Mouse (Mus musculus): ENCODE measurements at regions not wholly inside any gene's neighbourhood (a gene's known extent, or its start where the extent isn't known, plus 50 kb on each side); places are given as distances from the start of the nearest gene placed in this dataset.
"Not testable (repeated sequence)": the region's sequence is repeated elsewhere in the genome, so short reads cannot be mapped to it uniquely, and the experiment has no call there.

DNA sequence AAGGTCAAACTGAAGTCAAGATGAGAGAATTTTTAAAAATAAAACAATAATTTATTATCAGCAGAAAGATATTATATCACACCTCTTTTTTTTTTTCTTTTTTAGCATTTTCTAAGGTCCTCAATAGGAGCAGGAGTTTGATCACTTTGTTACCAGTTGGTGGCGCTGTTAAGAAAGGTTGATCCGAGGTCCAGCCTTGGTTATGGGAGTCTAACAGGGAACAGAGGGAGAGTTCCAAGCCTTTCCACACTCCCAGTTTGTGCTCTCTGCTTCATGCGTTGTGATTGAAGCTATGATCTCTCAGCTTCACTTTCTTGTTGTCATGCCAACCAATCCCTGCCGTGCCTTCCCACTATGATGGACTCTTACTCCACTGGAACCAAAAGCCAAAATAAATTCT is 83.8 kb downstream of the Fam174a start:
- peak; percentile 61 for DNase-seq (ENCODE audit: low read depth, low spot score)
- Histone ChIP-seq H3K36me3 (ENCODE audit: control insufficient read depth, insufficient read depth, low read length, poor library complexity, severe bottlenecking) (no peaks in the 10 kb centered on the region), H3K27me3 (ENCODE audit: control insufficient read depth, insufficient read depth, low read length, poor library complexity, severe bottlenecking) (no peaks in the 10 kb centered on the region)

DNA sequence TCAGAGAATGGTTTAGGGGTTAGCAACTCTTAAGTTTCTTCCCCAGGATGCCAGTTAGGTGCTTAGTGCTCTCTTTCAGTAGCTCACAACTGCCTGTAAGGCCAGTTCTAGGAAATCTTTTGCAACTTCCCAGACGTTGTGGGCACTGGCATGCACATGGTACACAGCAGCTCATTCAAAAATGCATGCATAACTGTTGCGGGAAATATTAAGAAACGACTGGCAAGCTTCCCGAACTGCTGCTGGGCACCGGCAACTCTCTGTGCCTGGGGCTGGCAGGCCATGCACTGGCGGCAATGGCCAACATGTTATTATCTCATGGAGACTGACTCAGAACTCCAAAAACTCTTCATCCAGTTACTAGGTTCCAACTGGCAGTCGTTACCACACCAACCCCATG is 86.3 kb downstream of the Fam174a start:
- Histone ChIP-seq H3K27me3 (ENCODE audit: control insufficient read depth, insufficient read depth, low read length, poor library complexity, severe bottlenecking) (no peaks in the 10 kb centered on the region), H3K36me3 (ENCODE audit: control insufficient read depth, insufficient read depth, low read length, poor library complexity, severe bottlenecking) (no peaks in the 10 kb centered on the region)
- no peak for DNase-seq (ENCODE audit: low read depth, low spot score)

DNA sequence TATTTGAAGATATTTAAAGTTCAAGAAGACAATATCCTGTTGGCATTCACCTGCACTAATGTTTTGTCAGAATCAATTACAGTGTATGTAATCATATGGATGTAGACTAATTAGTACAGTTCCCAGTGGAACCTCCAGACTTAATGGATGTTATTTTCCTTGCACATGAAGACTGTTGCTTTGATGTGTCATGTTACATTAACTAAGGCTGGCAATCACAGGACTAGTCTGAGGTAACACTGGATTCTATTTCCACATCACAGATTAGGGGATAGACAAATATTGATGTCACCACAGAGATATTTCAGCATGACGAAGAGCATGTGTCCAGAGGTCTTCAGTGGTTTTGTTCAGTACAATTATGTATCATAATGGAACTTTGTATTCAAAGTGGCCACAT is 108.8 kb downstream of the Fam174a start:
- Histone ChIP-seq H3K27me3 (ENCODE audit: control insufficient read depth, insufficient read depth, low read length, poor library complexity, severe bottlenecking) (no peaks in the 10 kb centered on the region), H3K36me3 (ENCODE audit: control insufficient read depth, insufficient read depth, low read length, poor library complexity, severe bottlenecking) (no peaks in the 10 kb centered on the region)
- DNase-seq (ENCODE audit: low read depth, low spot score): no peak

DNA sequence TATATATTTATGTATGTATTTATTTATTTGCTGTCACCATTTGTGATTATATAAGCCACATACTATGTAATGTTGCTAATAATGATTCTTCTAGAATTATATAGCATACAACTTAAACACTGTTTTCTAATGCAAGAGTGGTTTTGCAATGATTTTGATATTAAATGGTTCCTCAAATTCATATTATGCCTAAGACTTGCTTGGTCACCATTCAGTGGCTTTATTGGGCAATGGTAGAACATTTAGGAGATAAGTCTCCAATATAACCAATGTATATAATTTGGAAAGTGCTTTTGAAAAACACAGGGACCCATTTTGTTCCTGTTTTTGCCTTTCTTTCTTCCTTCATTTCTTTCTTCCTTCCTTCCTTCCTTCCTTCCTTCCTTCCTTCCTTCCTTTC is 112.0 kb downstream of the Fam174a start:
- DNase-seq (ENCODE audit: low read depth, low spot score): no peak
- no peaks in the 10 kb centered on the region for H3K36me3 ChIP-seq (ENCODE audit: control insufficient read depth, insufficient read depth, low read length, poor library complexity, severe bottlenecking)
- H3K27me3 ChIP-seq (ENCODE audit: control insufficient read depth, insufficient read depth, low read length, poor library complexity, severe bottlenecking): no peaks in the 10 kb centered on the region

DNA sequence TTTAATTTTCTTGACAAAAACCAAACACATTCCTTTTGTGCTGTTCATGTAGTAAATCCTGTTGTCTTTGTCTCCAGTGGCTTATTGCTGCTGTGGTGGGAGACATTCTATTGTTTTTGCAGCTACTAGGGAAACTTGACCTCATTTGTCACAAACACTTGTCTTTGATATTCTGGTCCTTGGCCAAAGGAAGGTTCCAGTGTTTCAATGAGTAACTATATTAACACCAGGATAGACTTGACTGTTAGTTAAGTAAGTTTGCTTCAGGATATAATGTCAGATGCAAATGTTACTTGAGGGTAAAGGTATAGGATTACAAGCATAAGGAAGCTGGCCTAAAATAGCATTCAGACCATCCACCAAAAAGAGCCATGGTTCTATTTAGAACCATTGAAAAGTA is 123.7 kb downstream of the Fam174a start:
- no peak for DNase-seq (ENCODE audit: low read depth, low spot score)
- H3K27me3 ChIP-seq (ENCODE audit: control insufficient read depth, insufficient read depth, low read length, poor library complexity, severe bottlenecking): no peaks in the 10 kb centered on the region
- H3K36me3 ChIP-seq (ENCODE audit: control insufficient read depth, insufficient read depth, low read length, poor library complexity, severe bottlenecking): no peaks in the 10 kb centered on the region

DNA sequence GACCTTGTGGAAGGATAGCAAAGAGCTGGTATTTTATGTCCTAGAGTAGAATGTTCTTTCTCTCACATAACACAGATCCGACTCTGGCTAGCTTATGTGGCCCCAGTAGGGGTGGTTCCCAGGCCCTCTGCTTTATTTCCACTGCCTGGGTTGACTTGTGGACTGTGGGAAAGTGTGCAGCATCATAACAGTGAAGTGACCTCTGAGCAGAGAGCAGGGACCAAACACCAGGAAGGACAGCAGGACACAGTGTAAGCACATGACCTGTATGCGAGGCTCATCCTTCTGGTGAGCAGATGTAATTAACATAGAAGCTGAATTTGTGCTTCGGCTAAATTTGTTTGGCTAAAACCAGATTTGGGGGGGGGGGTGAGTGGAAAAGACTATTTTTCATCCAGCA is 132.1 kb downstream of the Fam174a start:
- DNase-seq (ENCODE audit: low read depth, low spot score): no peak
- no peaks in the 10 kb centered on the region for H3K36me3 ChIP-seq (ENCODE audit: control insufficient read depth, insufficient read depth, low read length, poor library complexity, severe bottlenecking)
- no peaks in the 10 kb centered on the region for H3K27me3 ChIP-seq (ENCODE audit: control insufficient read depth, insufficient read depth, low read length, poor library complexity, severe bottlenecking)

DNA sequence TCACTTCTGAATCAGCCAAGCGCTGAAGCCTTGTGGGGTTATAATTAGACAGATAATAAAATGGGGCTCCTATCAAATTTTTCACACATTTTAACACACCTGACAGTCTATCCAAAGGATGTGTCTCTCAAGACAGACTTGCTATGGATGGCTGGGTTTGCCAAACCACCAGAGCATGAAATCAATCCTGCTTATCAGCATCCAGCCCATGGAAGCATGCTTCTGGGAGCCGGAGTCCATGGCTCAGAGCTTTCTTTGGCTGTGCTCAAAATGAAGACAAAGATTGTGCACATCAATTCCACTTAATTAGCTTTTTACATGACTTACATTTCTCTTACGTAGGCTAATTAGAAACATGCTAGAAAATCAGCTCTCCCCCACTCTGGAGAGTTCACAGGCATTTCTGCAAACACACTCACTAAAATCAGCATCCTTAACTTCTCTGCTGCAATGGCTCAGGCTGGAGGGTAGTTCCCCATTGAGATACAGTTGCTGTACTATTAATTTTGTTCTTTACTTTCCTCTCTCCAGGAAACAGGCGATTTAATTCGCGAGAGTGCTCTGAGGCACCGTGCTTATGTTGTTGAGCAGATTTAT is 135.6 kb downstream of the Fam174a start:
- Histone ChIP-seq H3K27me3 (ENCODE audit: control insufficient read depth, insufficient read depth, low read length, poor library complexity, severe bottlenecking) (no peaks in the 10 kb centered on the region), H3K36me3 (ENCODE audit: control insufficient read depth, insufficient read depth, low read length, poor library complexity, severe bottlenecking) (no peaks in the 10 kb centered on the region)
- DNase-seq (ENCODE audit: low read depth, low spot score): peak; percentile 29

DNA sequence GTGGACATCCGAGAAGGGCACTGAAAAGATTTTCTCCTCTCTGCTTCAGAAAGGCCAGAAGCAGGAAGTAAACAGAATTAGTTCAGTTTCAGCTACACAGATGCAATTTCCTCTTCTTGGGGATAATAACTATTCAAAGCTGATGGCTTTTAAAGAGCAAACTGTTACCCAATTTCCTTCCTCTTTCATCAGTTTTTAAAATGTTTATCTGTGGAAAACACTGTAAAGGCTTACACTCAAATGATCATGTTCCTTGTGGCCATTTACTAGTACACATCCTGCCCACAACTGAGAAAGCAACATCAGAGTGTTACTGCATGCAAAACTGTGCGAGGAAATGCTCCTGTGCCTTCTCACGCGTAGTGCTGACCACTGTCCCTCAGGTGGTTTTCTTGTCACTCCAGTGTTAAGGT is 137.5 kb downstream of the Fam174a start:
- DNase-seq (ENCODE audit: low read depth, low spot score): peak; percentile 74
- no peaks in the 10 kb centered on the region for H3K36me3 ChIP-seq (ENCODE audit: control insufficient read depth, insufficient read depth, low read length, poor library complexity, severe bottlenecking)
- no peaks in the 10 kb centered on the region for H3K27me3 ChIP-seq (ENCODE audit: control insufficient read depth, insufficient read depth, low read length, poor library complexity, severe bottlenecking)

DNA sequence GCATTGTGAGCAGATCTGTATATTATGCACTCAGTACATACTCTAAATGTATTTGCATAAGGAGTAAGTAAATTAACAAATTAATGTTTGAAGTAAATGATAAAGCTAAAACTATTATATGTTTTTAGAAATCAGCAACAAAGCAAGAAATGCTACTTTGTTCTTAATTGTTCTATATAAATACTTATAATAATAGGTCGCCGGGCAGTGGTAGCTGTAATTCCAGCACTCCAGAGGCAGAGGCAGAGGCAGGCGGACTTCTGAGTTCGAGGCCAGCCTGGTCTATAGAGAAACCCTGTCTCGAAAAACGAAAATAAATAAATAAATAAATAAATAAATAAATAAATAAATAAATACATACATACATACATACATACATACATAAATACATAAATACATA is 138.3 kb downstream of the Fam174a start:
- H3K27me3 ChIP-seq (ENCODE audit: control insufficient read depth, insufficient read depth, low read length, poor library complexity, severe bottlenecking); H3K36me3 ChIP-seq (ENCODE audit: control insufficient read depth, insufficient read depth, low read length, poor library complexity, severe bottlenecking): not testable (repeated sequence)
- peak; percentile 61 for DNase-seq (ENCODE audit: low read depth, low spot score)

DNA sequence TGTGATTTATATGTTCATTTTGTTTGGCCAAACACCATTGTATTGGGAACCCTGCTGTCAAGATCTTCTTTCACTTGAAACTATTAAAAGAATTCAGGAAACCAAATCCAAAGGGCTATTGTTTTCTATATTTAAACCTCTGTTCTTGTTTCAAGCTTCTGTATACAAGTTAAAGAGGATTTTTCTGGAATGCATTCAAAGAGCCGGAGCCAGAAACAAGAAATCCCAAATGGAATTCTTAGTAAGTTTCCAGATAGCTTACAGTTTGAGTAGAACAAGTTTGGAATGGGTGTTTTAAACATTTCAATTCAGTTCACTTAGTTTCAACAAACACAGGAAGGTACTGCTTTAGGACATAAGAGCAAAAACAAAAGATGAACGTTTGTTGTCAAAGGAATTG is 140.8 kb downstream of the Fam174a start:
- DNase-seq (ENCODE audit: low read depth, low spot score): no peak

DNA sequence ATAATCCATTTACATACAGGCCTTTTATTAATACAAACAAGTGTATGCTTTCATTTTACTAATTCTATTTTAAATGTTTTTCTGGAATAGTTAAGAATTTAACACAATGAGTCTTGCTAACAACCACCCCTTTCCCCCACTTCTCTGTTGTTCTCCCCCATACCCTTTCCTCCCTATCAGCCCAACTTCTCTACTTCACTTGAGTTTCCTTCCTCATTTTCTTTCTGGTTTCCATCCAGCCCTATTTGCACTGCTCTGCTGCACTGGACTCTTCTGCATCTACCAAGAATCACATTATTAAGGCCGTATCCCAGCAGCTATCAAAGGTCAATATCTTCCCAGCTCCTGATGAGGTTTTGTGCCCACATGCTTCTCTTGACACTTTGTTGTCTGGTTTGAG is 145.9 kb downstream of the Fam174a start:
- DNase-seq (ENCODE audit: low read depth, low spot score): peak; percentile 41
- Histone ChIP-seq H3K27me3 (ENCODE audit: control insufficient read depth, insufficient read depth, low read length, poor library complexity, severe bottlenecking) (no peaks in the 10 kb centered on the region), H3K36me3 (ENCODE audit: control insufficient read depth, insufficient read depth, low read length, poor library complexity, severe bottlenecking) (no peaks in the 10 kb centered on the region)

More for the DNA sequence above, 140.8 kb downstream of the Fam174a start:
- no peaks in the 10 kb centered on the region for H3K27me3 ChIP-seq (ENCODE audit: control insufficient read depth, insufficient read depth, low read length, poor library complexity, severe bottlenecking)
- H3K36me3 ChIP-seq (ENCODE audit: control insufficient read depth, insufficient read depth, low read length, poor library complexity, severe bottlenecking): no peaks in the 10 kb centered on the region

DNA sequence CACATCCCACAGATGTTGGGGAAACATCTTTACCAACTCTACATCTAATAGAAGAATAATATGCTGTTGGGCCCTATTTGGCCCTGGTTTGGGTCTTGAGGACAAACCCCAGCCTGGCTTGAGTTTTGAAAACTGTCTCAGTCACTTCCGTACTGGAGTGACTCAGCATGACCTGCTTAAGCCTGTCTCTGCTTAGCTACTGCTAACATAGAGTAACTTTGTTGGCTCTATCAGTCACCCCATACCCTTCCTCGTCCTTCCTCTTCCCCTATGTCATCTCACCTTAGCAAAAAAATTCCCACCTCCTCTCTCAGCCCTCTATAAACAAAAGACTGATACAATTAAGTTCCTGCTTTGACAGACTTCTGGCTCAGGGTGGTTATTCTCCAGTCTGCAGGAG is 154.7 kb downstream of the Fam174a start:
- Histone ChIP-seq H3K36me3 (ENCODE audit: control insufficient read depth, insufficient read depth, low read length, poor library complexity, severe bottlenecking) (no peaks in the 10 kb centered on the region), H3K27me3 (ENCODE audit: control insufficient read depth, insufficient read depth, low read length, poor library complexity, severe bottlenecking) (no peaks in the 10 kb centered on the region)
- no peak for DNase-seq (ENCODE audit: low read depth, low spot score)

DNA sequence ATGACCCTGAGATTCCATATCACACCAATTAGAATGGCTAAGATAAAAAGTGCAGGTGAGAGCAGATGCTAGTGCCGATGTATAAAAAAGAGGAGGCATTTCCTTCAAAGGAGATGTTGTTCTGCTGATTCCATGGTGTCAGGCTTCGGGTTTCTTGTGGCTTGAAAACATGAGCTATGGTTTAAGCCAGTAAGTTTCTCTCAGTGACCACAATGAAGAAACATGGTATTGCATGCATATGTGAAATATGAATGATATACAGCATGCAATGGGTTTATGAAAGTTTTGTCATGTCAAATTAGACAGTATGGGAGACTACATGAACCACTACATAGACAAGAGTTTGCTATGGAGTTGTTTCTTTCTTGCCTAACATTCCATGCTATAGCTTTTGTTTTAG is 155.3 kb downstream of the Fam174a start:
- no peaks in the 10 kb centered on the region for H3K36me3 ChIP-seq (ENCODE audit: control insufficient read depth, insufficient read depth, low read length, poor library complexity, severe bottlenecking)
- DNase-seq (ENCODE audit: low read depth, low spot score): no peak

DNA sequence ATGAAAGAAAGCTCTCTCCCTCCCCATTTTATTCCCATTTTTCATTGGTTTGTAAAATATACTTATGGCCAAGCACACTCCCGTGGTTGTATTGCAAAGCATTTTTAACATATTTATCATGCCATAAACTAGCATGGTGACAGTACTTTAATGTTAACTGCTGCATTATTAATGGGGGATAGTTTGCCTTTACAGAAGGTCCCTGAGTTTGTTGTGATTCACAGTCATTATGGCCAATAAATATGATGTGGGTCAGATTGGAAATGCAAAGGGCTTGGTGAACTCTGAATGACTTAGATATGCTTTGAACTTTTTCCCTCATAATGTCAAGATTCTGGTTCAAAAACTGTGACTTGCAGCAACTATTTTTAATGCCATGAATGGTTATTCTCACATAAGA is 157.1 kb downstream of the Fam174a start:
- DNase-seq (ENCODE audit: low read depth, low spot score): no peak
- no peaks in the 10 kb centered on the region for H3K27me3 ChIP-seq (ENCODE audit: control insufficient read depth, insufficient read depth, low read length, poor library complexity, severe bottlenecking)
- H3K36me3 ChIP-seq (ENCODE audit: control insufficient read depth, insufficient read depth, low read length, poor library complexity, severe bottlenecking): no peaks in the 10 kb centered on the region

More for the DNA sequence above, 155.3 kb downstream of the Fam174a start:
- no peaks in the 10 kb centered on the region for H3K27me3 ChIP-seq (ENCODE audit: control insufficient read depth, insufficient read depth, low read length, poor library complexity, severe bottlenecking)

DNA sequence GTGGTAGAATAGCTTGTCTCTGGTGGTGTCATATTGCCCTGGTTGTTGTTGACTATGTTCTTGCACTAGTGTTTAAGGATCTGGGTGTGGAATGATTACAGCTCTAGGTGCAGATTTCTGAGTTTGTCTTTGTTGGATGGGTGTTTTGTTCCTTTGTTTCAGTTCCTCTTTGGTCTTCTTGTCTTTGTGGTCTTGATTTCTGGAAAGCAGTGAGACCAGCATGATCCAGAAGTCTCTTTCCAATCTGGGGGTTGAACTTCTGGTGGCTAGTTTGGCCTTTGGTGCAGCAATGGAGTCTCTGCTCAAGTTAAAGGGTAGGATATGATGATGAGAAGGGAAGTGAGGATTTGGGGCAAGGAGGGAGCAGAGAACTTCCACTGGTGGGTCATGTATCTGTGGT is 174.4 kb downstream of the St8sia4 start:
- peak; percentile 39 for DNase-seq (ENCODE audit: low read depth, low spot score)
- no peaks in the 10 kb centered on the region for H3K36me3 ChIP-seq (ENCODE audit: control insufficient read depth, insufficient read depth, low read length, poor library complexity, severe bottlenecking)
- no peaks in the 10 kb centered on the region for H3K27me3 ChIP-seq (ENCODE audit: control insufficient read depth, insufficient read depth, low read length, poor library complexity, severe bottlenecking)

DNA sequence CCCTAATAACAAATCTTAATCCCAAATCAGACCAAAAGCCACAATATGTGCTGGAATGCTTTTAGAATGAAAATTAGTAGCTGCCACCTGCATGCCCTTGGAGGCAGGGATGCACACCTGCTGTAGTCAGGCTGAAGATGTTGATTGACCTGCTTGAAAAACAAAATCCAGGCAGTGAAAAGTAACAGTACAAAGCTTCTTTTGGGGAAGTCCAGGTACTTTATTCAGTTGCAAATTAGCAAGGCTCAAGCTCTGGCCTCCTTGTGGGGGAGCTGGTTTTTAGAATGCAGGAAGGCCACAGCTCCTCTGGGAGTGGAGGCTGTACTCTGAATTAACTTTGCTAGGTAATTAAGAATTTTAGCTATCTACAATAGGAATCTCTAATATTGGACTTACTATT is 166.7 kb downstream of the St8sia4 start:
- H3K36me3 ChIP-seq (ENCODE audit: control insufficient read depth, insufficient read depth, low read length, poor library complexity, severe bottlenecking): not testable (repeated sequence)

More for the DNA sequence above, 166.7 kb downstream of the St8sia4 start:
- not testable (repeated sequence) for DNase-seq (ENCODE audit: low read depth, low spot score); H3K27me3 ChIP-seq (ENCODE audit: control insufficient read depth, insufficient read depth, low read length, poor library complexity, severe bottlenecking)
